Comparison of ENCODE assay signal across 20 mouse cellular contexts in the genomic region with DNA sequence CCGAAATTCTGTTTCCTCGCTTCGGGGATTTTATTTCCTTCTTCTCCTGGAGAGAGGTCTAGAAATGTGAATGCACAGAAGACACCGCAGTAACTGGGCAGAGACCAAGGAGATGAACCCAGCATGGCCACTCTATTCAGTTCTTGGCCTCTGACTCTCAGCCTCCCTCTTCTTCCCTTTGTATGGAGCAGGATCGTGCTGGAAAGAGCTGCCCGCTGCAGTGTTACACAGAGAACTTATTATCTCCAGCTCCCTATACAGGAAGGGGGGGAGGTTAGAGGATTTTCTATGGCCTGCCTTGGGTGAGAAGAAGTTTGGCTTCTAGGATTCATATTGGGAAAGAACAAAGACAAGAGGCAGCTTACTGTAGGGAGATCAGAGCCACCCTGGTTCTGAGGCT. TPM values are rescaled to one million over a fixed set of nuclear protein-coding genes. Genes with fewer than 3 reads are reported as not detected.
A peak's percentile ranks its signal among the peaks of the same experiment; 100 is the strongest.
DNase-seq lines count a peak whose midpoint lies in the region; ATAC-seq and TF ChIP-seq lines count a peak whose summit lies in the region.
"Had no signal": no experiment of that assay in that cellular context is flagged by ENCODE, and none has a peak within 500 bp of the region (broad histone marks: within the 10 kb centered on the region; RNA-seq: fewer than 3 reads in every experiment).

No protein-coding gene starts in this region.

- WGBS in heart, embryonic 10.5 days, result 72% methylated on average over 6 of the region's 6 CpGs
- WGBS in heart, embryonic 12.5 days, result 65% methylated on average over 6 of the region's 6 CpGs
- WGBS in hindbrain, postnatal 0 days, result 52% methylated on average over 6 of the region's 6 CpGs
- 59% methylated on average over 6 of the region's 6 CpGs for WGBS in hindbrain, embryonic 13.5 days

- no peaks in the 10 kb centered on the region for H3K9me3 ChIP-seq in heart, embryonic 10.5 days
- H3K9me3 ChIP-seq in heart, embryonic 12.5 days (replicated peaks), result no peaks in the 10 kb centered on the region
- no peaks in the 10 kb centered on the region for H3K9me3 ChIP-seq in hindbrain, postnatal 0 days (ENCODE audit: low read length)
- H3K9me3 ChIP-seq in hindbrain, embryonic 13.5 days, result no peaks in the 10 kb centered on the region
- H3K9me3 ChIP-seq: embryonic facial prominence, embryonic 13.5 days; forebrain, embryonic 15.5 days; heart, embryonic 13.5 days; intestine, embryonic 15.5 days had no signal

- no peaks in the 10 kb centered on the region for H3K36me3 ChIP-seq in heart, embryonic 10.5 days
- H3K36me3 ChIP-seq in heart, embryonic 12.5 days, result no peaks in the 10 kb centered on the region
- H3K36me3 ChIP-seq in hindbrain, postnatal 0 days (ENCODE audit: insufficient read depth, low read length), result no peaks in the 10 kb centered on the region
- H3K36me3 ChIP-seq in hindbrain, embryonic 13.5 days, result no peaks in the 10 kb centered on the region
- H3K36me3 ChIP-seq: embryonic facial prominence, embryonic 13.5 days; forebrain, embryonic 15.5 days; heart, embryonic 13.5 days; intestine, embryonic 15.5 days had no signal

- H3K27ac ChIP-seq in heart, embryonic 10.5 days, result 0 out of 2 replicates have a peak overlapping the region, but pooled peaks have one; percentile 6
- H3K27ac ChIP-seq in heart, embryonic 12.5 days (ENCODE audit: poor library complexity, severe bottlenecking), result no peak overlapping the region
- no peak overlapping the region; the same call in 1 of the 2 replicates for H3K27ac ChIP-seq in hindbrain, postnatal 0 days
- no peak overlapping the region for H3K27ac ChIP-seq in hindbrain, embryonic 13.5 days
- H3K27ac ChIP-seq: embryonic facial prominence, embryonic 13.5 days; forebrain, embryonic 15.5 days; heart, embryonic 13.5 days; intestine, embryonic 15.5 days had no signal

- peaks cover 3% of the 10 kb centered on the region; the same call in 1 of the 2 replicates for H3K27me3 ChIP-seq in heart, embryonic 10.5 days (ENCODE audit: insufficient read depth, poor library complexity, severe bottlenecking)
- H3K27me3 ChIP-seq in heart, embryonic 12.5 days (replicated peaks), result no peaks in the 10 kb centered on the region
- H3K27me3 ChIP-seq in hindbrain, postnatal 0 days (ENCODE audit: insufficient read depth, low read length), result no peaks in the 10 kb centered on the region
- no peaks in the 10 kb centered on the region for H3K27me3 ChIP-seq in hindbrain, embryonic 13.5 days
- H3K27me3 ChIP-seq: embryonic facial prominence, embryonic 13.5 days; forebrain, embryonic 15.5 days; heart, embryonic 13.5 days; intestine, embryonic 15.5 days; Patski had no signal

- no peak for TF ChIP-seq CTCF in hindbrain, postnatal 0 days (IDR thresholded peaks at IDR 0.05; ENCODE audit: low read depth)

- no peak for DNase-seq in heart, embryonic 10.5 days (ENCODE audit: low spot score)
- DNase-seq in hindbrain, postnatal 0 days (ENCODE audit: low spot score), result no peak
- peak; percentile 15 for DNase-seq in Muller cell, postnatal 12 days (ENCODE audit: inconsistent ontology term)
- DNase-seq: adrenal gland, postnatal 14 days; cerebellum, adult 11-12 months; cerebellum, adult 9-10 months; cerebellum, postnatal 25 days; gastrocnemius, postnatal 10 days; heart, adult 18-20 months; heart, postnatal 4 days had no signal

- H3K4me2 ChIP-seq in heart, embryonic 12.5 days, result no peak overlapping the region
- H3K4me2 ChIP-seq in hindbrain, postnatal 0 days (ENCODE audit: low read depth, low read length), result no peak overlapping the region
- H3K4me2 ChIP-seq in hindbrain, embryonic 13.5 days, result no peak overlapping the region
- H3K4me2 ChIP-seq: embryonic facial prominence, embryonic 13.5 days; forebrain, embryonic 15.5 days; heart, embryonic 13.5 days; intestine, embryonic 15.5 days had no signal

- H3K4me3 ChIP-seq in heart, embryonic 10.5 days, result no peak overlapping the region
- H3K4me3 ChIP-seq in heart, embryonic 12.5 days, result no peak overlapping the region
- no peak overlapping the region for H3K4me3 ChIP-seq in hindbrain, postnatal 0 days (ENCODE audit: low read length)
- H3K4me3 ChIP-seq in hindbrain, embryonic 13.5 days, result no peak overlapping the region
- H3K4me3 ChIP-seq: embryonic facial prominence, embryonic 13.5 days; forebrain, embryonic 15.5 days; heart, embryonic 13.5 days; intestine, embryonic 15.5 days had no signal

- H3K9ac ChIP-seq in heart, embryonic 12.5 days, result no peak overlapping the region
- H3K9ac ChIP-seq in hindbrain, postnatal 0 days (replicated peaks; ENCODE audit: low read length), result no peak overlapping the region
- no peak overlapping the region for H3K9ac ChIP-seq in hindbrain, embryonic 13.5 days
- H3K9ac ChIP-seq: embryonic facial prominence, embryonic 13.5 days; forebrain, embryonic 15.5 days; heart, embryonic 13.5 days; intestine, embryonic 15.5 days had no signal

- peaks cover 14% of the 10 kb centered on the region for H3K4me1 ChIP-seq in heart, embryonic 10.5 days
- H3K4me1 ChIP-seq in heart, embryonic 12.5 days (replicated peaks), result peaks cover 22% of the 10 kb centered on the region
- H3K4me1 ChIP-seq in hindbrain, postnatal 0 days (ENCODE audit: insufficient read depth, low read length), result no peaks in the 10 kb centered on the region
- peaks cover 10% of the 10 kb centered on the region for H3K4me1 ChIP-seq in hindbrain, embryonic 13.5 days (replicated peaks)
- H3K4me1 ChIP-seq: embryonic facial prominence, embryonic 13.5 days; forebrain, embryonic 15.5 days; intestine, embryonic 15.5 days had no signal

- no peak for ATAC-seq in heart, embryonic 12.5 days (ENCODE audit: insufficient number of reproducible peaks, low FRiP score)
- ATAC-seq in hindbrain, postnatal 0 days, result peak; percentile 76; the same call in 1 of the 2 replicates
- no peak for ATAC-seq in hindbrain, embryonic 13.5 days (ENCODE audit: low FRiP score)
- ATAC-seq in megakaryocyte-erythroid progenitor cell, adult 5-6 weeks (replicated peaks; ENCODE audit: low FRiP score, low TSS enrichment, poor library complexity, severe bottlenecking), result peak; percentile 11; the same call in 1 of the 2 replicates
- ATAC-seq in erythroid progenitor cell, adult 5-6 weeks (replicated peaks; ENCODE audit: low FRiP score, poor library complexity, severe bottlenecking), result no peak
- ATAC-seq: activated CD4-positive, CD25-positive, alpha-beta regulatory T cell, adult 4 months; forebrain, embryonic 15.5 days; intestine, embryonic 15.5 days; Patski had no signal

RNA-seq across cellular contexts. Expression of gene Fam234b, which starts 7.7 kb away (rescaled TPM):
- polyA plus RNA-seq in heart, embryonic 10.5 days (2016; fragmentation: Nextera tagmentation; extraction: Ambion mirVana), result 9.8 and 11.6 TPM in 2 replicates
- 9.0 and 10.7 TPM in 2 replicates for polyA plus RNA-seq in heart, embryonic 12.5 days (2016; fragmentation: Nextera tagmentation; extraction: Ambion mirVana)
- 75.7 and 79.0 TPM in 2 replicates for total RNA-seq in hindbrain, postnatal 0 days (2014; rRNA removed)
- 86.6 and 92.0 TPM in 2 replicates for polyA plus RNA-seq in hindbrain, postnatal 0 days (2015; fragmentation: Nextera tagmentation; extraction: Ambion mirVana)
- 85.5 and 87.9 TPM in 2 replicates for polyA plus RNA-seq in hindbrain, embryonic 13.5 days (2015; fragmentation: Nextera tagmentation; extraction: Ambion mirVana)
- total RNA-seq in megakaryocyte-erythroid progenitor cell, adult 5-6 weeks (2014; fragmentation: Nextera tagmentation), result 57.4 and 66.3 TPM in 2 replicates
- 32.6 and 51.1 TPM in 2 replicates for total RNA-seq in megakaryocyte-erythroid progenitor cell, adult 5-6 weeks (2017)
- 110 and 154 TPM in 2 replicates for total RNA-seq in erythroid progenitor cell, adult 5-6 weeks (2015; ENCODE audit: low replicate concordance)
- total RNA-seq in erythroid progenitor cell, adult 5-6 weeks (2017; ENCODE audit: low replicate concordance), result 96.5 and 104 TPM in 2 replicates

RNA-seq across cellular contexts. Expression of gene Hebp1, which starts 7.7 kb away (rescaled TPM):
- polyA plus RNA-seq in heart, embryonic 10.5 days (2016; fragmentation: Nextera tagmentation; extraction: Ambion mirVana), result 20.7 and 21.2 TPM in 2 replicates
- 14.8 and 16.0 TPM in 2 replicates for polyA plus RNA-seq in heart, embryonic 12.5 days (2016; fragmentation: Nextera tagmentation; extraction: Ambion mirVana)
- total RNA-seq in hindbrain, postnatal 0 days (2014; rRNA removed), result 5.7 and 8.3 TPM in 2 replicates
- 10.3 and 13.2 TPM in 2 replicates for polyA plus RNA-seq in hindbrain, postnatal 0 days (2015; fragmentation: Nextera tagmentation; extraction: Ambion mirVana)
- polyA plus RNA-seq in hindbrain, embryonic 13.5 days (2015; fragmentation: Nextera tagmentation; extraction: Ambion mirVana), result 2.9 and 4.2 TPM in 2 replicates
- 109 and 112 TPM in 2 replicates for total RNA-seq in megakaryocyte-erythroid progenitor cell, adult 5-6 weeks (2014; fragmentation: Nextera tagmentation)
- total RNA-seq in megakaryocyte-erythroid progenitor cell, adult 5-6 weeks (2017), result 109 and 149 TPM in 2 replicates
- total RNA-seq in erythroid progenitor cell, adult 5-6 weeks (2015; ENCODE audit: low replicate concordance), result 192 and 305 TPM in 2 replicates
- 368 and 376 TPM in 2 replicates for total RNA-seq in erythroid progenitor cell, adult 5-6 weeks (2017; ENCODE audit: low replicate concordance)

Comparison
In these comparisons a context has a peak if more than half of its experiments do, and no peak if none do; other contexts are left out.
1. ATAC-seq: peak in hindbrain, postnatal 0 days (single experiment) and megakaryocyte-erythroid progenitor cell, adult 5-6 weeks (single experiment); none in heart, embryonic 12.5 days (single experiment), hindbrain, embryonic 13.5 days (single experiment) and erythroid progenitor cell, adult 5-6 weeks (single experiment).